Mouse (Mus musculus) embryo, embryonic 9.5 days (tissue): Measurements from ENCODE around the gene Kalrn.
"Not testable (repeated sequence)": the region's sequence is repeated elsewhere in the genome, so short reads cannot be mapped to it uniquely, and the experiment has no call there.

Experiments
- DNase-seq: peaks from one replicate; pipeline ENCODE4 v3.0.0-alpha.2; 2017; ENCODE audit errors: extremely low spot score

The Kalrn gene

GRCm38 (mm10) chr16:34113150-34113549 lies 460.2 kb downstream of the Kalrn start:
- no peak for DNase-seq

GRCm38 (mm10) chr16:34112490-34112889 lies 460.8 kb downstream of the Kalrn start:
- peak; percentile 31 for DNase-seq

- DNase-seq, result no peak
Measured at GRCm38 (mm10) chr16:34110840-34111625, 462.3 kb downstream of the Kalrn start.

- no peak for DNase-seq
Measured at GRCm38 (mm10) chr16:34104427-34104826, 468.9 kb downstream of the Kalrn start.

GRCm38 (mm10) chr16:34102742-34103141 lies 470.6 kb downstream of the Kalrn start:
- DNase-seq, result no peak

GRCm38 (mm10) chr16:34099795-34100194 lies 473.5 kb downstream of the Kalrn start:
- no peak for DNase-seq

- peak; percentile 84 for DNase-seq
Measured at GRCm38 (mm10) chr16:34095548-34096141, 477.7 kb downstream of the Kalrn start.

DNA sequence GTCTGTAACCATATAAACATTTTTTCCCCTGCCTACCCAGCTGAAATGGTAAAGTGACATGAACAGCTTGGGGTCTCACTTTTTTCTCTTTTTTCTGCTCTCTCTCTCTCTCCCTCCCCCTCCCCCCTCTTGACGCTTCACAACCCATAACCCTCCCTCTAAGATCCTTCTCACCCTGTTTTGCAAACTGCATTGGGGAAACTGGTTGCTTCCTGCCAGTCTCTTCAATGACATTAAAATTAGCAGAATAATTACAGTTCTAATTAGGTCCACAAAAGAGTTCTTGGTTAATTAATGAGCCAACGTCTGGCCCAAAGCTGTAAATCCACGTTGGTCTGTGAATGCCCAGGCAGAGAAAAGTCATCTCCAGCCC lies 478.3 kb downstream of the Kalrn start:
- peak; percentile 34 for DNase-seq

- peak; percentile 78 for DNase-seq
Measured at GRCm38 (mm10) chr16:34094446-34095092, 478.8 kb downstream of the Kalrn start.

DNA sequence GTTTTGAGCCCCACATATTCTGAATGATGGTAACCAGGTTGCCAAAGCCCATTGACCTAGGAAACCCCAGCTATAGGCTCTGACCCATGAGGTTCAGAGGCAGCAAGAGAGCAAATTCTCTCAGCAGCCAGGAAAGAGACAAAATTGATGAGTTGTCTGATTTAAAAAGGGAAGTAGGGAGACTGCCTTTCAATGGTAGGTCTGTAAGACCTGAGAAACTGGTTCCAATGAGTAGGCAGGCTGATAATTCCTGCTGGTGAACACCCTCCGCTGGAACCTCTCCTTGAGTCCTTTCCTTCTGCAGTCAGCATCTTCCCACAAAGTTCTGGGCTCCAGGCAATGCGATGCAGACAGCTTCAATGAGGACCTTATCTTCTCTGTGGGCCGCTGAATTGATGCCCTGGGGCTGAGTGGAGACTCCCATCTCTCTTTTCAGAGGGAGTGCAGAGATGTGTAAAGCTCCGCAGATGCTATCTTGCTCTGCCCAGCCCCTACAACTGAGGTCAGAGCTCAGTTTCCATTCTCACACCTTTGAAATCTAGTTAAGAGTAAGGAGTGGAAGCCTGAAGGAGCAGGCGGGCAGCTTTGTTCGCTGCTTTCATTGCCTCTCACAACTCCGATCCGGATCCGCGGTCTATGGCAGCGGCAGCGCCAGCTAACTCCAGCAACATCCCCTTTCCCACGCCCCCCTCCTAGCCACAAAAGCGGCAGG lies 479.4 kb downstream of the Kalrn start:
- DNase-seq, result no peak

DNA sequence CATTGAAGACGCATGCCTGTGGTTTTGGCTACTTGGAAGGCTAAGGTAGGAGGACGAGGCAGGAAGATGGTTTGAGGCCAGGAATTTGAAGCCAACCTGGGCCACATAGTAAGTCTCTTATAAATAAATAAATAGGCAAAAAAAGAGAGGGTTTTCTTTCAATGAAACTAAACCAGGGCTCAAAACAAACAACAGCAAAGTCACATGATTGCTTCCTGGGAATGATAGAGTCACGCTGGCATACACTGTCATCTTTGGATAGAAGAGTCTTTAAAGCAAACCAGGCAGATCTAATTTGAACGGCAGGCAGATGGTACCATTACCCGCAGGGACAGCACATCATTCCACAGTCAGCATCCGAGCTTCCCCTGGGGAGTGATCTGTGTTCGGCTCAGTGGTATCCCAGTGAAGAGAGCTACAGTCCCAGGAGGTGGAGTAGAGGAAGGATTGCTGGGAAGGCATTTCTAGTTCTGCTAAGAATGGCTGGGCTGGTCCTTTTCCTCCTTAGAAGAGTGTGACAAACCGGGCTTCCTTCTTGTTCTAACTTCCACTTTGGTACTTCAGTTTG lies 483.7 kb downstream of the Kalrn start:
- no peak for DNase-seq

- DNase-seq, result no peak
Measured at GRCm38 (mm10) chr16:34089022-34089421, 484.3 kb downstream of the Kalrn start.

DNA sequence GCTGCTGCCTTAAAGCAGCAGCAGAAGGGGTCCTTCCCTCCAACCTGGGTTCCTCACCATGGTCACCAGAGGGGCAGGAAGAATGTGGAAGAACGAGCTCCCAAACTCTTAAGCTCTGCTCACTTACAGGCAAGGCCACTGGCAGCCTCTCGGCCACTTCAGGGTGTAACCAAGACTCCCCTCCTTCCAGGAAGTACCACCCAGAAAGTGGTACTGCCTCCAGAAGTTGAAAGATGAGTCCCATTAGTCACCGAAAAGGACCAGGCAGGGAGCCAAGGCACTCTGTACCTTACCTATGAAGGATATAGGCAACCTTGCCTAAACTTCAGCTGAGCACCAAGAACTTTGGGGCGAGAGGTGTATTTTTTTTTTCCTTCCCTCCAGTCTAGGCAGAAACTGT lies 485.0 kb downstream of the Kalrn start:
- no peak for DNase-seq

DNA sequence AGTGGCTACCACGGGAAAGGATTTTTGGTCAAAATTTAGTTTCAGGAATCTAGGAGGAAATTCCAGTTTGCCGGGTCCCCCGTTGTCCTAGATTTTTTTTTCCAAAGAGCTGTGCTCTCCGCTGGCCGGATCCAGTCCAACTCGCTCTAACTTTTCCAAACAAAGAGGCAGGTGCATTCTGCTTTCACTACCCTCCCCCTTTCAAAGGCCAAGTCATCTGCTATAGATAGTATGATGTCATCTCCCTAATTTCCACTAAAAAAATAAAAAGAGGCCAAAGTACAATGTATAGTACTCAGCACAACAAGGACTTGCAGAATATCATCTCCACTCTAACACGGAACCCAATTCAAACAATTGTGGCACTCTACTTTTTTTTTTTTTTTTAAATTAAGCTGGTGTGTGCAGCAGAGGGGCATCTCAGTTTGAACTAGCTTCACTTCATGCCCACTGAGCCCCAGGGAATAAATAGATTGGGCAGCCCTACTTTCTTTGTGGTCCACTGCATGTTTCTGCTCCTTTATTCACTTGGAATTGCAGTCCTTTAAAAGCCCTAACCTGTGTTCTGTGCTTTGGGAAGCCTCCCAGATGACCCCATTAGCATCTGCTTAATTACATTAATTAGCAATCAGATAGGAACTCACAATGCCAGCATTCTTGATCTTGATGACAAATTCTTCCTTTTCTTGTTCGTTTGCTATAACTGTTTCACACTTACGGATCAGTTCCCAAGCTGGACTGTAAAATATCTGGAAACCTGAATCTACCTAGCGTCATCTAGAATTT lies 489.0 kb downstream of the Kalrn start:
- DNase-seq, result no peak

GRCm38 (mm10) chr16:34082494-34083469 lies 490.6 kb downstream of the Kalrn start:
- DNase-seq, result no peak

GRCm38 (mm10) chr16:34081683-34082438 lies 491.5 kb downstream of the Kalrn start:
- peak; percentile 35 for DNase-seq

DNA sequence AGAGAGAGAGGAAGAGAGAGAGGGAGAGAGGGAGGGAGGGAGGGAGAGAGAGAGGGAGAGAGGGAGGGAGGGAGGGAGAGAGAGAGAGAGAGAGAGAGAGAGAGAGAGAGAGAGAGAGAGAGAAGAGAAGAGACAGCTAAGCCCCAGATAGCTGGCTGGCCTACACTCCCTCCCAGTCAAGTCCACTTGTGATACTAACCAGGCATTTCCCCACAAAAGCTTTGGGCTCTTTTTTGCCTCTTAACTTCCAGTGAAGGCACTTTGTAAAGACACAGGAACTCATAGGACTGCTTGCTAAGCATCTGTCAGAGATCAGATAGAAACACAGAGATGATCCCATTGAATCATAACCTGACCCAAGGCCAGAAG lies 492.0 kb downstream of the Kalrn start:
- not testable (repeated sequence) for DNase-seq

GRCm38 (mm10) chr16:34080818-34081217 lies 492.5 kb downstream of the Kalrn start:
- no peak for DNase-seq

GRCm38 (mm10) chr16:34079511-34079910 lies 493.8 kb downstream of the Kalrn start:
- DNase-seq, result no peak
